Mouse (Mus musculus) E14TG2a.4 (cell line): ENCODE measurements around the gene Fgf8.

ENCODE experiments used
- H3K27me3 ChIP-seq: 2 replicates; pipeline ENCODE4 v1.6.1; 2014; ENCODE audit warnings: low read length, control low read depth; ENCODE audit not compliant: insufficient read depth
- H3K36me3 ChIP-seq: 2 replicates; pipeline ENCODE4 v1.6.1; 2014; ENCODE audit warnings: low read length, control low read depth; ENCODE audit not compliant: insufficient read depth
- H3K4me1 ChIP-seq: replicated peaks from 2 replicates; pipeline ENCODE4 v1.6.1; 2014; ENCODE audit warnings: low read depth, low read length, control low read depth
- H3K4me3 ChIP-seq: replicated peaks from 2 replicates; pipeline ENCODE4 v1.5.1; 2014; ENCODE audit warnings: mild to moderate bottlenecking, low read length
- H3K9me3 ChIP-seq: 2 replicates; pipeline ENCODE4 v1.6.1; 2014; ENCODE audit warnings: low read length, control low read depth
- CTCF ChIP-seq: conservative IDR thresholded peaks from 2 replicates; pipeline ENCODE4 v1.5.1; 2014; ENCODE audit warnings: low read length
- NANOG ChIP-seq: IDR thresholded peaks from 2 replicates; pipeline ENCODE4 v1.6.1; 2014; ENCODE audit warnings: borderline replicate concordance, low read length, mixed read lengths
- POU5F1 ChIP-seq: IDR thresholded peaks from 2 replicates; pipeline ENCODE4 v1.6.1; 2014; ENCODE audit warnings: low read length, borderline replicate concordance

Gene Fgf8

GRCm38 (mm10) chr19:45737208-45737845 lies 5.4 kb downstream of the Fgf8 start:
- Histone ChIP-seq H3K4me3 (peak overlapping the region; percentile 64), H3K36me3 (no peaks in the 10 kb centered on the region), H3K4me1 (peaks cover 42% of the 10 kb centered on the region), H3K9me3 (no peaks in the 10 kb centered on the region), H3K27me3 (peaks cover 99% of the 10 kb centered on the region)
- TF ChIP-seq POU5F1 (no peak), NANOG (no peak), CTCF (no peak)

GRCm38 (mm10) chr19:45736855-45737207 lies 5.9 kb downstream of the Fgf8 start:
- no peaks in the 10 kb centered on the region for H3K9me3 ChIP-seq
- H3K36me3 ChIP-seq, result no peaks in the 10 kb centered on the region
- no peak for TF ChIP-seq NANOG
- no peak for TF ChIP-seq CTCF
- no peak for TF ChIP-seq POU5F1
- peaks cover 98% of the 10 kb centered on the region for H3K27me3 ChIP-seq
- peak overlapping the region; percentile 64 for H3K4me3 ChIP-seq
- peaks cover 41% of the 10 kb centered on the region for H3K4me1 ChIP-seq

- no peak overlapping the region for H3K4me3 ChIP-seq
- no peaks in the 10 kb centered on the region for H3K36me3 ChIP-seq
- H3K27me3 ChIP-seq, result peaks cover 95% of the 10 kb centered on the region
- TF ChIP-seq NANOG (no peak), CTCF (no peak), POU5F1 (no peak)
- no peaks in the 10 kb centered on the region for H3K9me3 ChIP-seq
- H3K4me1 ChIP-seq, result peaks cover 41% of the 10 kb centered on the region
These were observed 6.5 kb downstream of the Fgf8 start for GRCm38 (mm10) chr19:45736241-45736640.

GRCm38 (mm10) chr19:45734762-45735161 lies 8.0 kb downstream of the Fgf8 start:
- no peak overlapping the region for H3K4me3 ChIP-seq
- peaks cover 93% of the 10 kb centered on the region for H3K27me3 ChIP-seq
- no peak for TF ChIP-seq POU5F1
- no peak for TF ChIP-seq CTCF
- no peak for TF ChIP-seq NANOG
- peaks cover 37% of the 10 kb centered on the region for H3K4me1 ChIP-seq
- no peaks in the 10 kb centered on the region for H3K9me3 ChIP-seq
- H3K36me3 ChIP-seq, result no peaks in the 10 kb centered on the region

- H3K4me1 ChIP-seq, result peaks cover 37% of the 10 kb centered on the region
- no peak for TF ChIP-seq POU5F1
- TF ChIP-seq NANOG, result no peak
- TF ChIP-seq CTCF, result no peak
- H3K9me3 ChIP-seq, result no peaks in the 10 kb centered on the region
- no peak overlapping the region for H3K4me3 ChIP-seq
- H3K27me3 ChIP-seq, result peaks cover 89% of the 10 kb centered on the region
- no peaks in the 10 kb centered on the region for H3K36me3 ChIP-seq
These were observed 8.5 kb downstream of the Fgf8 start for GRCm38 (mm10) chr19:45734191-45734590.

- no peak overlapping the region for H3K4me3 ChIP-seq
- TF ChIP-seq POU5F1 (no peak), NANOG (no peak), CTCF (no peak)
- H3K36me3 ChIP-seq, result no peaks in the 10 kb centered on the region
- no peaks in the 10 kb centered on the region for H3K9me3 ChIP-seq
- H3K27me3 ChIP-seq, result peaks cover 88% of the 10 kb centered on the region
- peaks cover 37% of the 10 kb centered on the region for H3K4me1 ChIP-seq
These were observed 9.2 kb downstream of the Fgf8 start for GRCm38 (mm10) chr19:45733564-45733963.

GRCm38 (mm10) chr19:45731658-45732057 lies 11.1 kb downstream of the Fgf8 start:
- Histone ChIP-seq H3K27me3 (peaks cover 84% of the 10 kb centered on the region), H3K36me3 (no peaks in the 10 kb centered on the region), H3K4me3 (no peak overlapping the region), H3K4me1 (peaks cover 43% of the 10 kb centered on the region), H3K9me3 (no peaks in the 10 kb centered on the region)
- no peak for TF ChIP-seq POU5F1
- TF ChIP-seq CTCF, result no peak
- TF ChIP-seq NANOG, result no peak

DNA sequence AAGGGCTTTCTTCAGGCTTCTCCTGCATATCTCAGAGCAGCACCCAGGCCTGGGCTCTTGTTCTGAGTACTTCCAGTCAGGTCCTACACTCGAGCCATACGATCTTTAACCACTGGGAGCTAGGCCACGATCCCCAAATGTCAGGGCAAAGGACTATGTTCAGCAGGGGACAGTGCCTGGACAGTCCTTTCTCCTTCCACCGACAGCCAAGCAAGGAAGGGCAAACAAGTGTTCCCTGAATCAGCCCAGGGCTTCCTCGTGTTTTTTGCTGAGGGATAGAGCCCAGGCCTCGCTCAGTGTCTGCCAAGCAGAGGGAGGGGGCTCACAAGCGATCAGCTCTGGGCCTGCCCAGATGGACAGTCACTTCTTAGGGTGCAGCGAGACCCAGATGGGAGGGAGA lies 12.7 kb downstream of the Fgf8 start:
- TF ChIP-seq POU5F1, result no peak
- TF ChIP-seq CTCF, result no peak
- no peak for TF ChIP-seq NANOG
- H3K4me3 ChIP-seq, result no peak overlapping the region
- no peaks in the 10 kb centered on the region for H3K9me3 ChIP-seq
- peaks cover 72% of the 10 kb centered on the region for H3K27me3 ChIP-seq
- peaks cover 44% of the 10 kb centered on the region for H3K4me1 ChIP-seq
- no peaks in the 10 kb centered on the region for H3K36me3 ChIP-seq

DNA sequence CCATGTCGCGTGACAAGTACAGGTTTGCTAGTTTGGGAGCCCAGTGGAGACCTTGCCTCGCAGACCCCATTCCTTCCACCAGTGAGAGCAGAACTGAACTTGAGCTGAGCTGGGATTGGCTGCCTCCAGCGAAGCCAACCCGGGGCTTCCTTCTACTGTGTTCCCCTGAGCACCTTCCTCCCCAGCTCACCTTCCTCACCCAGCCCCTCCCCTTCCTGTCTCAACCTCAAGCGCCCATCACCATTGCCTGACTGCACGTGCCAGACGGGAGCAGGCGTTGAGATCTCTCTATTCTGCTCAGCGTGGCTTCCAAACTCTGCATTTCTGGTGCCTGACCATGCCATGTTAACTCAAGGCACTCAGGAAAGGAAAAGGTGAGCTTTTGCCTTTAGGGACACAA lies 15.5 kb downstream of the Fgf8 start:
- TF ChIP-seq POU5F1, result no peak
- no peak for TF ChIP-seq NANOG
- TF ChIP-seq CTCF, result no peak
- Histone ChIP-seq H3K36me3 (no peaks in the 10 kb centered on the region), H3K4me3 (no peak overlapping the region; the same call in 1 of the 2 replicates), H3K9me3 (no peaks in the 10 kb centered on the region), H3K27me3 (peaks cover 45% of the 10 kb centered on the region), H3K4me1 (peaks cover 27% of the 10 kb centered on the region)
